Mouse (Mus musculus) stomach, postnatal 0 days (tissue): Measurements from ENCODE around the gene Kcnn3.

Source experiments
- CTCF ChIP-seq: IDR thresholded peaks from 2 replicates; pipeline ENCODE4 v1.5.1; 2016; ENCODE audit warnings: antibody characterized with exemption, low read depth, mild to moderate bottlenecking, moderate library complexity
- EP300 ChIP-seq: optimal IDR thresholded peaks from 2 replicates; pipeline ENCODE3; 2016; ENCODE audit warnings: antibody characterized with exemption

DNA sequence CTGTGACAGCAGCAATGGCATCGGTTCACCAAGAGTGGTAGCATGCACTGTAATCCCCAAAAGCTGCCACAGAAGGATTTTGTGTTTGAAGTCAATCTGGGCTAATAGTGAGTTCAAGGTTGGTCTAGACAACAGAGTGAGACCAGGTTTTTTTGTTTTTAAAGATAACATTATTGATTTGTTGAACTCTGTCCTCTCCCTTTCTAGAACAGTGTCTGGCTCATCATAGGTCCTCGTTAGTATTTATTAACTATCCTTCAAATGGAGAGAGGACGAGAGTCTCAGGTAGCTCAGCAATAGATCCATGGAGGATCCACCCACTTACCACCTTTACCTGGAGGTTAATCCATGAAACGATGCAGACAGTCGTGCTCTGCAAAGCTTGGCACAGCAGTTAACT, 137.1 kb downstream of the Kcnn3 start:
- TF ChIP-seq CTCF = no peak
- TF ChIP-seq EP300 = no peak
